Mouse (Mus musculus) ovary, postnatal 10 days (tissue): ENCODE results near the gene Hemk1.

Source experiments
- DNase-seq: peaks from one replicate; pipeline ENCODE4 v3.0.0; 2022; ENCODE audit warnings: low spot score

The Hemk1 gene

DNA sequence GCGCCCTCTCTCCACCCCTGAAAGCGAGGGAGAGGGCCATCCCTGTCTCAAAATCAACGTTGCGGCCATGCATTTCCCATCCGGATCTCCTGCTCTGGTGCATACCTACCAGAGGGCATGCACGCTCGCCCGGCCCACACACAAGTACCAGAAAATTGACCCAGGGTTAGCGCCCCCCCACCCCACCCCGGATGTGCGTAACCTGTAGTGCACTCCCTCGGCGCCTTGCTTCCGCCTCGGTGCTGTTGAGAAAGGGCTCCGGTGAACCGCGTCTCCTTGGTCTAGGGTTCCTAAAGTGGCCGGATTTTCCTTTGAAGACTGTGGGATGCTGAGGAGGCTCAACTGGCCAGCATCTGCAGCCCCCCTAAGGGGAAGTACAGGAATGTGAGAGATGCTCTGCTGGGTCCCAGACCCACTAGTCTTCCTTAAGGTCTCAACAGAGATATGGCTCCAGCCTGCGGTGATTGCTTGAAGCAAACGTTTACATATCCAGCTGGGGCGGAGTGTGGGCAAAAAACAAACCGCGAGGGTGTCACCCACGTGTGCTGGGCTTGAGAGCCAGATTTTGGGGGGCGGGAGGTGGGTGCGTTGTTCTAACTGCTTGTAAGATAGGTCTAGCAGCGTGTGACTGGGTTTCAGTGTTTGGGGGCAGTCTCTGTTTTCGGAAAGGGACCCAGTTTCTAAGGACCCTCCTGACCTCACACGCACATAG is at the start of gene Hemk1:
Hemk1 (minus strand) TSS at position 179 of the 712 bp plus-strand sequence.
- peak; percentile 48 for DNase-seq

DNA sequence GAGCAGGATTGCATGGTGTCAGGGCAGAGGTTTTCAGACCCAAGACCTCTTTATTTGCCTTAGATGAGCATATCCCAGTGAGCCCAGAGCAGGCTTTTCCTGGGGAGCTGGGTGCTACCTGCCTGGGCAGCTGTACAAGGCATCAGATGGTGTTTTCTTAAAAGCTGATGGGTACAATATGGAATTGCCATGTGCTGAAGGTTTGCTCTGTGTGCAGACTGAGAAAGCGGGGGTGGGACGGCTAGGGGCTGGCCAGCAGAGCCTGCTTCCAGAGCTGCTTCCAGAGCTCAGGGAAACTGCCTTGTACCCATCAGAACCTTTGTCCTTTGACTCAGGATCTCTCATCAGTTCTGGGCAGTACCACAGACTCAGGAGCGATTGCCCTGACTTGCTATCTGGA is 49.6 kb upstream of the Hemk1 start:
- DNase-seq, result no peak

DNA sequence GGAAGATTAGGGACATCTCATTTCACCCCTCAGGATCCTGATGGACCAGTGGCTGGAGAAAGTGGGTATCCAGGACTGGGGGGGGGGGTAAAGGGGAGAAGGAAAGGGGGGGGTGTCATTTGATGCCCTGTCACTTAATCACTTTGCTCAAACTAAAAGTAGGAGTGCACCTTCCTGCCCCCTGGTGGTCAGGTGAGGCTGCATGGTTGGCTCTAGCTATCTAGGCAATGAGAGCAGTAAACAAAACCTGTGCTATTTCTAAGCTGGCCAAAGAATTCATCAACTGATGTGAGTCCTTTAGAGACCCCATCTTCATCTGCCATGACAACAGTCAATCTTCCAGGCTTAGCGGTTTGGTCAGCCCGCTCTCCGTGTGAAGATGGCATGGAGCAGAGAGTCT is 48.6 kb upstream of the Hemk1 start:
- DNase-seq, result no peak

DNA sequence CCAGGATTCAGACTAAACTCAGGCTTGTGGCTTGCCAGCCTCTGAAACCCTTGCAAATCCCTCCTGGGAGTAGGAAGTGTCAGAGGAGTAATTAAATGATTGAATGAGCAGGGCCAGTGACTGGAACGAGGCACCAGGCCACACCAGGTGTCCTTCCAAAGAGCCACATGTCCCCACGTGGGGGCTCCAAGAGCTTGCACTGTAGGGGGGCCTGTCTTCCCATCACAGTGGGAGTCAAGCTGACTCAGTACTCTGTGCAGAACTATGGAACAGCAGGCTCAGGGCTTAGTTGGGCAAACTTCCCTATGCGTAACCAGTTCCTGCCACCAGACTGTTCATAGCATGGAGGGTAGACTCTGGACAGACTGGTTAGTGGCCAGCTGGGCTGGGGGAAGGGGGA is 46.2 kb upstream of the Hemk1 start:
- DNase-seq, result no peak

DNA sequence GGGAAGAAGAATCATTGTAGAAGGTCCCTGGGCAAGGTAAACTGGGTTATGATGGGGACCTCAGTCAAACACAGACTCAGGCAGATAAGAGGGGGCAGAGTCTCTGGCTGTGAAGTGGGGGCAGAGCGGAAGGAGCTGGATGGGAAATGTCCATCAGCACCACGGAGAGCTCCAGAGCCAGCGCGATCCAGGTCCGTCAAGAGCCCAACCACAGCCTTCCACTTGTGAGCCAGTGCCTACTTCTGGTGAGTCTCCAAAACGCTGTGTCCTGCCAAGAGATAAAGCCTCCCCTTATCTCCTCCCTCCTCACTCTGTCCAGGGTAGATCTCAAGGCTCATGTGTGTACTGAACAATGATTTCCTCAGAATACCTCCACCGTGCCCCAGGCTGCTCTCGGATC is 43.6 kb upstream of the Hemk1 start:
- DNase-seq, result no peak

DNA sequence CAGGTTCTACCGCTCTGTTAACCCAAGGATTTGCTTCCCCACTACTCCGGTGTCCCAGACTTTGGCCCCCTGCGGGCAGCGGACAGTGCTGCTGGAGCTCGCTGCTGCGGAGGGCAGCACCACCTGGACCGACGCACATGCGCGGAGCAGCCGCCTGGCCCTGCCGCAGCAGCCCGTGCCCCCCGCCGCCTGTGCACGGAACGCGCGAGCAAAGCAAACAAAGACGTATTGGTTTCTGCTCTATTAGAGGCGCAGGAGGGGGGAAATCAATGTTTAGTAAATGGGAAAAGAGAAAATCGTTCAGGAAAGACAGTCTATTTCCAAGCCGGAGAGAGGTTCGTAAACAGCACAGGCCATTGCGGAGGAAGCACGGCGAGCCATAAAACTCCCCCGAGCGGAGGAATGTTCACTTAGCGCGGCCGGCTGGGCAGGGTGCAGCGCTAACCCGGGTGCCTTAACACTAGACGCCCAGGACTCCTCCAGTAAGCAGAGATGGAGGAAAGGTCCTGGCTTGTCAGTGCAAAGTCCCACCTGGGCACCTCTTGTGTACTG is 39.9 kb upstream of the Hemk1 start:
- no peak for DNase-seq

DNA sequence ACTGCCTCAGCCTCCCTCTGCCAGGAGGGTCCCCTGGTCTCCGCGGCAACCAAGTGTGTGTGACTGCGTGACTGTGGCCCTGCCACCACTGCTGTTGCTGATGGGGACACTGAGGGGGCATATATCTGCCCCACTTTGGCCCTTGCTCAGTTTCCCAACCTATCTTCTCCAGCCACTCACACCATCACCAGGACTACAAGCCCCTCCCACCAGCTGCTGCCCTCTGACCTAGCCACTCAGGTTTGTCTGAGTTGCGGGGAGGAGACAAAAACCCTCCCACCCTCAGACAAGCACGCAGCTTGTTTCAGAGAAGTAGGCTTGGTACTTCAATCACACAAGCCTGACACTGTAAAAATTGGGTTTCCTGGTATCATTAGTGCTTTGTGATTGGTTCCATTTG is 37.3 kb upstream of the Hemk1 start:
- DNase-seq, result no peak

DNA sequence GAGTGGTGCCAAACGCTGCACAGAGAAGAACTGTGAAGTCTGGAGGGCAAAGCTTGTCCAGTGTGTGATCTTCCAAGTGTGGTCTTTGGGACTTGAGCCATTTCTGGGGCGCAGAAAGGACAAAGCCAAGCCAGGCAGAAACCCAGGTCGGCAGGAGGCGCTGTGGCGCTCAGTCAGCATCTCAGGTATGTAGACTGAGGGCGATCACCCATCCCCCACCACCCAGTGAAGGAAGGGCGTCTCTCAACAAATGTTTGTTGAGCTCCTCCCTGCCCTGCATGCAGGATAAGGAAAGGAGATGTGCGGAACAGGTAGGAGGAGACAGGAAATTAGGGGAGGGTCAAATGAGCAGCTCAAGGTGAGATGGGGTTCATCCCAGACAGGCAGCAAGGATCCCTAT is 36.5 kb upstream of the Hemk1 start:
- DNase-seq, result no peak

DNA sequence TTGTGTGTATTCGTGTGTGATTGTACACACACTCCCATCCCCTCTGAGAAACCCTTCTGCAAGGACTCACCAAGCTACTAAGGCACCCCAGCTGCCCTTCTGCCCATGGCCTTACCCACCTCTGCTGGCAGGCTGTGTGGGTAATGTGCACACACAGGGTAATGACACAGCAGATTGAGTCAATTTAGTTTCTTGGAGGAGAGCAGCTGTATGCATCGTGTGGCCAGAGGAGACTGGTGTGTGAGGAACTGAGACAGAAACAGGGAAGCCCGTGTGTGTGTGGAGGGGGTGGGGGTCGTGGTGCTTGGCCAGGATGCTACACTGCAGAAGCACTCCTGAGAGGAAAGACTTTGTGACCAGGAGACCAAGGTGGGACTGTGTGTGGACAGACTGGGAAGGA is 34.3 kb upstream of the Hemk1 start:
- no peak for DNase-seq

DNA sequence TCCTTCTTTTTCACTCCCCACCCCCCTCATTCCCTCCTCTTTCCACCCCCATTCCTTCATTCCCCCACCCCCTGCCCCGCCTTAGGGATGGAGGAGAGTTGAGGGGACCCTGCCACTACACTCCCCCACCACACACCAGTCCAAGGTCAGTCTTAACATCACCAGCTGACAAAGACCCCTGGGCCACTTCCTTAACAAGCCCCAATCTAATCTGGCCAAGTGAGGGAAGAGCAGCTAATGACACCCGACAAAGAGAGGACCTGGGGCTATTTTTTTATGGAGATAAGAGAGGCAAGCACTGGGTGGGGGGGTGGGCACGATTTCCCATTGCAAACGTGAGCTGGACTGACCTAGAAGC is 31.9 kb upstream of the Hemk1 start:
- DNase-seq, result no peak

DNA sequence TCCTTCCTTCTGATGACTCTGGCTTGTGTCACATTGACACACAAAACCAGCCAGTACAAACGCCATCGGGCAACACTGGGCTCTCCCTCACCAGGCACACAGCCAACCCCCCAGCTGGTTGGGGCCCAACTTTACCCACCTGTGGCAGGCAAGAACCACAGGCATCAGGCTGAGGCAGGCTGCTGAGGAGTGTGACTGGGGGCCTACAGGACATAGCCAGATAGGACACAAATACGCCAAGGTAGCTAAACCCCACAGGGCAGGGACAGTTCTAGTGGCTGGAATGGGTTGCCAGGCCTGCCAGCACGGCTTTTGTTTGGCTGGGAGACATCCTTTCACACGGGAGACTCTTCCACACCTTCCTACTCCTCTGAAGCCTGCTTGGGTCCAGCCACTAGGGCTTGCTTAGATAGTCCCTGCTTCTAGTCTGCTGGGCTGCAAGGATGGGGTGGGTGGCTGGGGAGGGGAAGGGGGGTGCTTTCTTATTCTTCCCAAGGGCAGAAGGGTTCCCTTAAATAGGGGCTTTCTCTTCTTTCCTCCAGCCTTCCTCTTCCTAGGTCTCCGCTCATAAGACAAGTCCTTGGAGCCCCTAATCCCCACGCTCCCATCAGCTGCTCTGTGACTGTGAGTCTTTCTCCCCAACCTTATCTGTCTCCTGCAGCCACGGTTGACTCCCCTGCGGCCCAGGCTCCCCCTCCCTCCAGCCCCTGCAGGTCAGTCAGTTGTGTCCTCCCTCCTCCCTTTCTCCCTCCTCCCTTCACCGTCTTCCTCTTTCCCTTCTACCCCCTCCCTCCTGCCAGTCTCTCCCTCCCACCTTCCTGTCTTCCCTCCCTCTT is 31.3 kb upstream of the Hemk1 start:
- DNase-seq, result no peak

DNA sequence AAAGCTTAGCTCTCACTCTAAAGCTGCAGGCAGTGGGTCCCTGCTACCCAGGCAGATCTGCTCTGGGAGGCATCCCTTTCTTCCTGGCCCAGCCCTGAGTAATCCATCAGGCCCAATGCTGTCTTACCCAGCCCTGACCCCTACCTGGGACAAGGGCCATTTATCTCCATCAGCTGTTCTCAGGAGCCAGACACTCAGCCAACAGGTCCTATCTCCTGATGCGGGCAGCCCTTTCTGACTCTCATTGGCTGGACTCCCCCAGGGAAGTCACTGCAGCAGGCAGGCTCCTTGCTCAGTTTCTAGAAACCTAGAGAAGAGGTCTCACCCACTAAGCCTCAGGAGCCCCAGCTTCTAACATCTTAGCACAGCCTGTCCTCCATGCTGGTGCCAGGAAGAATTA is 30.2 kb upstream of the Hemk1 start:
- DNase-seq, result no peak

DNA sequence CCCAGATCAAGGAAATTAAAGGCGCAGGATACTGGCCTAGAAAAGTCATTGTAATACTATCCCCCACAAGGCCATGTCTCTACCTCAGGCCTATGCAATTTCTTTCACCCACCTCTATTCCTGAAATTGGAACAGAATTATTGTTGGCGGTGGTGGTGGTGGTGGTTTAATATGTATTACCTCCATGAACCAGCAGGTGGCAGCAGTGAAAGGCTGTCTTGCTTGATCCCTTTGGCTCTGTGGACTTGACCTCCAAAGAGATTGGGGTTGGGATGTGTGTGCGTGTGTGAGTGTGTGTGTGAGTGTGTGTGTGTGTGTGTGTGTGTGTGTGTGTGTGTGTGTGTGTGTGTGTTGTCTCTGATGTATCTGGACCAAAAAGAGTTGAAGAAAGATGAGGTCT is 28.5 kb upstream of the Hemk1 start:
- DNase-seq, result peak; percentile 27

DNA sequence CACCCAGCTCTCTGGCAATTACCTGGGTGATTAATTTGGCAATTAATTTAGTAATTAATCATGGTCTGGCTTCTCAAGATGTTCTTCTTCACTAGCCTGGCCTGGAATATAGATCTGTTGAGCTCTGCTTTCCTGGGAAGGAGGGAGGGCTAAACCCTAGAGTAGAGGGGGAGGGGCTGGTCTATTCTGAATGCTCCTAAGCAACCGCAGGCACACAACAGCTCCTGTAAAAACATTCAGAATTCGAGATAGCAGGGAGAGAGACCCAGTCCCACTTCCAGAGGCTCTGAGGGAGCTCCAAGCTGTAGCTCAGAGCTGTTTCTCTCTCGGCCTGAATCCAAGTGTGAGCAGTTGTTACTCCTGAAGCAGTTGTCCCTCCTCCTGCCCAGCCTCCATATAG is 22.8 kb upstream of the Hemk1 start:
- DNase-seq, result no peak

DNA sequence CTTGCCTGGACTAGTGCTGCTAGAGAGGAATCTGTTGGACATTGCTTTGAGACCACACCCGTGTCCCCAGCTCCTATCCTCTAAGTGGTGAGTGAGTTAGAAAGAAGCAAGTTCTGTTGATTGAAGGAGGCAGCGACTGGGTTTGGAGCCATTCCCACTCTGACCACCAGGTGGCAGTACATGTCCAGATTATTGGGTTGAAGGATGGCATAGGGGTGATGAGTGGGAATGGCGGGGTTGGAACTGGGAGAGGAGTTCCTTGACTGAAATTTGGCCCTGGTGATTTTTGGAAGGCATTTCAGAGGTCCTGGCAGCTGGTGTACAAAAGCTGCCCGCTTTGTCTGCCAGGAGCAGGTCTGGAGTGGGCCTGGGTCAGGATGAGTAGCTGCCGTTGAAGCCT is 19.5 kb upstream of the Hemk1 start:
- DNase-seq, result peak; percentile 60

DNA sequence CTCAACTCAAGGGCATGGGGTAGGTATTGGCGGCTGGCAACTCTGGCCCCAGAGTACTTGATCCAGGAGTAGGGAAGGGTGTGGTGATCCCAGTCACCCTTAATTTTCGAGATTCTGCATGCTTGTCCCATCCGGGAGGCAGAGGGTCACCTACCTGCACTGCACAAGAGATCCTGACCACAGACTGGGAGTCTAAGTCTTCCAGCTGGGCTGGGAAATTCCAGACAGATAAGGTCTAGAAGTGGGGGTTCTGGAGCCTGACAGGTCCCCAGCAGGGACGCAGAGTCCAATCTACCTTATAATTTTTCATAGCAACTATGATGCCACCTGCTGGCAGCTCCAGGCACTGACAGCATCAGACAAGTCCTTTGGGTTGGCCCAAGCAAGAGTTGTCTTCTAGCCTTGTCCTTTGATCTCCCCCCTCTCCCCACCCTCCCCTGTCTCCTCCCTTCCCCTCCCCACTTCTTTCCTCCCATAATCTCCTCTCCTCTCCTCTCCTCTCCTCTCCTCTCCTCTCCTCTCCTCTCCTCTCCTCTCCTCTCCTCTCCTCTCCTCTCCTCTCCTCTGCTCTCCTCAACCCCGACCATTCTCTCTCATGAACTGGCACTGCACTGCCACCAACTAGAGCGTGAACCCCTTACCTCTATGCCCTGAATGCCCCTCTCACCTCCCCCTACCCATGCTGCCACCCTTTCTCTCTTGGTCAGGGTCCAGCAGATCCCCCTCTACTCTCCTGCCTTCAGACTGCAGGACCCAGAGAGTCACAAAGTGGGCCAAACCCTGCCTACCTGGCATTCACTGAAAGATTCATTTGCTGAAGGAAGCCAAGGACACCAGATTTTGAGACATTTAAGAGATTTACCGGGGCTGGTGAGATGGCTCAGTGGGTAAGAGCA is 18.0 kb upstream of the Hemk1 start:
- peak; percentile 10 for DNase-seq

DNA sequence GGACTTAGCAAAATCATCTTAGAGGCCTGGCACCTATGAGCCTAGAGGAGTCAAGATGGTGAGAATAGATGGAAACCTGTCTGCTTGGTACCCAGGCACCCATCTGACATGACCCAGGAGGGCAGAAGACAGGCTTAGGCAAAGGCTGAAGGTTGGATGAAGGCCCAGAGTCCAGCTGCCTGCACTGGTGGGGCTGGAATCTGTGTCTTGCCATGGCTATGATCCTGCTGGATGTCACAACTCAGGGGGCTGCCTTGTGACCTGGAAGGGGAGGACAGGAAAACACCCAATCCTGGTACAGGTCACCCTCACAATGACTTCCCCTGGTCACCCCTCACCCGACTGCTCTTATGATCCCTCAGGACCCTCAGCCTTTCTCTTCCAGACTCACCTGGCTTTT is 16.7 kb upstream of the Hemk1 start:
- no peak for DNase-seq

DNA sequence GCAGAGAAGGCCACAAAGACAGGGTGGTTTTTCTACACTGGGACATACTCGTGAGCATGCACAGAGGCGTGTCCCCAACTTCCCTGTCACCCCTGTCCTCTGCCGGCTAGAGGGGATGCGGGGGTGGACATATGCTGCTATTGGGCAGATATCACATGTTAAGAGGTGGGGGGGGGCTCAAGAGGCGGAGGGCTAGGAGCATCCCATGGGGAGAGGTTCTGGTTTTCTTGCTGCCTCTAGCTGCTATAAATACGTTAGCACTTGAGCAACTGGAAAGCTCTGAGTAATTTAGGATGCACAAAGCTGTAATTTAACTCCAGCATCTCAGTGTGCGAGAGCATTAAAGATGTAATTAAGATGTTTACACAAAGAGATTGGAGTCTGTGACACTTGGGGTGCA is 11.2 kb upstream of the Hemk1 start:
- DNase-seq, result no peak

DNA sequence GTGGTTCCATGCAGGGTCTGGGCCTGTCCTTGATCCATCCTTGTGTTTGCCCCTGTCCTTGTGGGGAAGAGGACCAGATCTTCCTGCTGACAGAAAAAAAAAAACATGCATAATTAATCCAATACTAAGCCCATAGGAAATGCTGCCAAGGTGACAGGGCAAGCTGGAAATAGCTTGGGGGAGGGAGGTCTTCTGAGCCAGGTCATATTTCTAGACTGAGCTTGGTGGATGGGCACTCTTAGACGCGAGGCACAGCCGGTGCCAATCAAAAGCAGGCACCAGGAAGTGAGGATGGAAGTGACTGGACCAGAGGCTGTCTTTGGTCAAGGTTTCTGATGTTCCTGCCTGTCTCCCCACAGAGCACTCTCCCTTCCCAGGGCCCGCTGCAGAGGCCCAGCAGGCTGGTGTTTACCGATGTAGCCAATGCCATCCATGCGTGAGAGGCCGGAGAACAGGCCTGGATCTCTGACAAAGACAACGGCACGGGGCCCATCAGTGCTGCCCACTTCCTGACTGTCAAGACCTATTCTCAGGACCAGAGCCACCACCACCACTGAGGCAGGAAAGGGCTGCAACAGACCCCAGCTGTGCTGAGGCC is 9.5 kb upstream of the Hemk1 start:
- DNase-seq, result no peak

DNA sequence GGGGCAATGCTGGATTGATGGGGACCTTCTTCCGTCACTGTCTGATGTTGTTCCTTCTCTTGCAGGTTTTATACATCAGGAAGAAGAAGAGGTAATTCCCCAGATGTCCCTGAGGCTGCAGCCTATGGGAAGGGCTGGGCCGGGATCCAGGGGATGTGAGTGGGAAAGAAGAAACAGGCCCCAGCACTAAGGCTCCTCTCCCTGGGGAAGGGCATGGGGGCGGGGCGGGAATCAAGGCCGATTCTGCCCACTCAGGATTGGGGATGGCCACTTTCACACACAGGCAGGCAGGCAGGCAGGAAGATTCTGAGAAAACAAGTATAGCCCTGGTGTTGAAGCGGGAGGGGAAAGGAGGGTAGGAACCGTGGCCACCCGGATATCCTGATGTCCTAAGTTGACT is 7.9 kb upstream of the Hemk1 start:
- no peak for DNase-seq

DNA sequence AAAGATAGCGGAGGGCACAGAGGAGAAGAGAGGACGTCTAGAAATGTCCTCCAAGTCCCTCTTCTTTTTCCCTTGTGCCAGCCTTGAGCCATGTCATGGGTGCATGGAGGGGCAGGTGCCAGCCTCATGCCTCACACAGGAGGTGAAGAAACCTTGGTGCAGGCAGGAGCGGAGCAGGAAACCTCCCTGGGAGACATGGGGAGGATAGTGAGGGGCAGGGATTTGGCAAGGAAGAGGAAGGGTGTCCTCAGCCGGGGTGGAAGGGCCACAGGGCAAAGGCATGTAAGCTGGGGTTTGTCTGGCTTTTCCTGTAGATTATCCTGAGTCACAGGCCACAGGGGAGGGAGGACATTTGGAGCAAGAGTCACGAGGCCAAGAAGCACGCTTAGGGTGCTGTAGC is 5.9 kb upstream of the Hemk1 start:
- DNase-seq, result no peak
